Mouse (Mus musculus) intestine, postnatal 0 days (tissue): ENCODE data around the gene Sptbn2. TPM values are rescaled to one million over a fixed set of nuclear protein-coding genes. Genes with fewer than 3 reads are reported as not detected.

Experiments used
- ATAC-seq: fragments of 200-750 bp; cut with Nextera tagmentation; 2 replicates; pipeline ENCODE4 v1.8.0; 2017; ENCODE audit warnings: mild to moderate bottlenecking, moderate TSS enrichment, moderate library complexity
- H3K27ac ChIP-seq: fragments of 300-500 bp; sonication (generic); 2 replicates; pipeline ENCODE4 v1.5.1; 2014; ENCODE audit warnings: mild to moderate bottlenecking, low read depth, low read length, moderate library complexity
- H3K27me3 ChIP-seq: fragments of 300-500 bp; sonication (generic); replicated peaks from 2 replicates; pipeline ENCODE4 v1.6.1; 2014; ENCODE audit warnings: low read length, mixed read lengths; ENCODE audit not compliant: control insufficient read depth, insufficient read depth
- H3K36me3 ChIP-seq: fragments of 300-500 bp; sonication (generic); 2 replicates; pipeline ENCODE4 v1.6.1; 2014; ENCODE audit warnings: mild to moderate bottlenecking, moderate library complexity; ENCODE audit not compliant: control insufficient read depth, insufficient read depth
- H3K4me1 ChIP-seq: fragments of 300-500 bp; sonication (generic); replicated peaks from 2 replicates; pipeline ENCODE4 v1.6.1; 2014; ENCODE audit warnings: antibody characterized with exemption, low read length, mixed read lengths; ENCODE audit not compliant: control insufficient read depth, insufficient read depth
- H3K4me2 ChIP-seq: fragments of 300-500 bp; sonication (generic); replicated peaks from 2 replicates; pipeline ENCODE4 v1.6.1; 2014; ENCODE audit warnings: low read depth, mild to moderate bottlenecking, moderate library complexity
- H3K4me3 ChIP-seq: fragments of 300-500 bp; sonication (generic); 2 replicates; pipeline ENCODE4 v1.5.1; 2014; ENCODE audit warnings: low read depth, low read length
- H3K9ac ChIP-seq: fragments of 300-500 bp; sonication (generic); 2 replicates; pipeline ENCODE4 v1.6.1; 2014; ENCODE audit warnings: mild to moderate bottlenecking, low read depth, low read length
- H3K9me3 ChIP-seq: fragments of 300-500 bp; sonication (generic); 2 replicates; pipeline ENCODE4 v1.6.1; 2016; ENCODE audit warnings: mixed run types; ENCODE audit not compliant: control insufficient read depth
- CTCF ChIP-seq: sonication (generic); IDR thresholded peaks from 2 replicates; pipeline ENCODE4 v1.5.1; 2016; ENCODE audit warnings: low read depth, mild to moderate bottlenecking, control low read depth, antibody characterized with exemption, moderate library complexity
- WGBS: fragments of 180-500 bp; shearing (Covaris S2); extraction: QIAGEN DNeasy Blood & Tissue Kit; methylation state at CpG from one replicate; pipeline ENCODE4 v1.1.7; 2014; 5-methylcytosine and 5-hydroxymethylcytosine counted together
- polyA plus RNA-seq: library from polyadenylated mRNA; unstranded; fragments of >200 nt; fragmentation: Nextera tagmentation; extraction: Ambion mirVana; gene quantifications from 2 replicates; pipeline ENCODE4 v1.2.1, GENCODE M21; 2015

Sptbn2 gene
- polyA plus RNA-seq, 1 experiment from 2014 or later: 0.27 TPM

- 94% methylated on average over 10 of the region's 10 CpGs for WGBS
- ATAC-seq: no peak
- no peak overlapping the region for H3K27ac ChIP-seq
Observed at GRCm38 (mm10) chr19:4745681-4746080, 34.7 kb downstream of the Sptbn2 start.

GRCm38 (mm10) chr19:4746611-4747010 lies 35.6 kb downstream of the Sptbn2 start:
- Histone ChIP-seq H3K27ac (no peak overlapping the region), H3K27me3 (no peaks in the 10 kb centered on the region), H3K4me1 (no peaks in the 10 kb centered on the region), H3K9me3 (no peaks in the 10 kb centered on the region), H3K4me2 (no peak overlapping the region), H3K36me3 (no peaks in the 10 kb centered on the region; the same call in 1 of the 2 replicates), H3K4me3 (no peak overlapping the region), H3K9ac (no peak overlapping the region)
- no peak for TF ChIP-seq CTCF
- no peak for ATAC-seq
- 87% methylated on average over 14 of the region's 14 CpGs for WGBS

More at GRCm38 (mm10) chr19:4745681-4746080, 34.7 kb downstream of the Sptbn2 start:
- no peak overlapping the region for H3K4me2 ChIP-seq
- no peaks in the 10 kb centered on the region for H3K27me3 ChIP-seq
- H3K4me3 ChIP-seq: no peak overlapping the region
- no peaks in the 10 kb centered on the region; the same call in 1 of the 2 replicates for H3K36me3 ChIP-seq
- no peak for TF ChIP-seq CTCF
- no peaks in the 10 kb centered on the region for H3K4me1 ChIP-seq
- H3K9me3 ChIP-seq: no peaks in the 10 kb centered on the region
- no peak overlapping the region for H3K9ac ChIP-seq

- ATAC-seq: no peak
- Histone ChIP-seq H3K4me2 (no peak overlapping the region), H3K9me3 (no peaks in the 10 kb centered on the region), H3K9ac (no peak overlapping the region), H3K4me1 (no peaks in the 10 kb centered on the region), H3K27me3 (no peaks in the 10 kb centered on the region), H3K4me3 (no peak overlapping the region), H3K27ac (no peak overlapping the region), H3K36me3 (no peaks in the 10 kb centered on the region; the same call in 1 of the 2 replicates)
- no peak for TF ChIP-seq CTCF
- WGBS: 93% methylated on average over 9 of the region's 9 CpGs
Observed at GRCm38 (mm10) chr19:4747631-4748312, 36.8 kb downstream of the Sptbn2 start.

- no peak for ATAC-seq
- Histone ChIP-seq H3K9ac (no peak overlapping the region), H3K27me3 (no peaks in the 10 kb centered on the region), H3K4me1 (no peaks in the 10 kb centered on the region), H3K36me3 (no peaks in the 10 kb centered on the region; the same call in 1 of the 2 replicates), H3K4me2 (no peak overlapping the region), H3K9me3 (no peaks in the 10 kb centered on the region), H3K27ac (no peak overlapping the region), H3K4me3 (no peak overlapping the region)
- WGBS: 85% methylated on average over 10 of the region's 10 CpGs
- no peak for TF ChIP-seq CTCF
Observed at GRCm38 (mm10) chr19:4748493-4748892, 37.5 kb downstream of the Sptbn2 start.

- Histone ChIP-seq H3K4me1 (no peaks in the 10 kb centered on the region), H3K9ac (no peak overlapping the region)
Observed at GRCm38 (mm10) chr19:4749975-4750374, 39.0 kb downstream of the Sptbn2 start.

GRCm38 (mm10) chr19:4755565-4756192 lies 44.7 kb downstream of the Sptbn2 start:
- Histone ChIP-seq H3K4me1 (no peaks in the 10 kb centered on the region; the same call in 1 of the 2 replicates), H3K9ac (peak overlapping the region; percentile 62; the same call in 1 of the 2 replicates), H3K36me3 (no peaks in the 10 kb centered on the region), H3K9me3 (no peaks in the 10 kb centered on the region), H3K4me3 (peak overlapping the region; percentile 72), H3K27me3 (no peaks in the 10 kb centered on the region), H3K27ac (peak overlapping the region; percentile 72), H3K4me2 (peak overlapping the region; percentile 75)
- 0% methylated on average over 10 of the region's 10 CpGs for WGBS
- peak; percentile 66 for ATAC-seq
- peak; percentile 98 for TF ChIP-seq CTCF

More at GRCm38 (mm10) chr19:4749975-4750374, 39.0 kb downstream of the Sptbn2 start:
- Histone ChIP-seq H3K27ac (no peak overlapping the region), H3K4me2 (no peak overlapping the region), H3K36me3 (no peaks in the 10 kb centered on the region; the same call in 1 of the 2 replicates), H3K4me3 (no peak overlapping the region), H3K27me3 (no peaks in the 10 kb centered on the region), H3K9me3 (no peaks in the 10 kb centered on the region)
- WGBS: 89% methylated on average over 6 of the region's 6 CpGs
- TF ChIP-seq CTCF: no peak
- ATAC-seq: no peak
